Mouse (Mus musculus) lung, embryonic 15.5 days (tissue): ENCODE results near the gene Alox12b. TPM values are rescaled to one million over a fixed set of nuclear protein-coding genes. Genes with fewer than 3 reads are reported as not detected.

Experiments
- ATAC-seq: fragments of 200-750 bp; cut with Nextera tagmentation; 2 replicates; pipeline ENCODE4 v1.8.0; 2017; ENCODE audit warnings: moderate number of reproducible peaks, borderline replicate concordance; ENCODE audit not compliant: low FRiP score, low TSS enrichment; ENCODE audit errors: extremely low read depth
- H3K27ac ChIP-seq: fragments of 300-500 bp; sonication (generic); 2 replicates; pipeline ENCODE4 v1.5.1; 2015; ENCODE audit warnings: moderate library complexity, mild to moderate bottlenecking, inconsistent platforms
- H3K27me3 ChIP-seq: fragments of 300-500 bp; sonication (generic); 2 replicates; pipeline ENCODE4 v1.6.1; 2015; ENCODE audit warnings: inconsistent platforms
- H3K36me3 ChIP-seq: fragments of 300-500 bp; sonication (generic); 2 replicates; pipeline ENCODE4 v1.6.1; 2015; ENCODE audit warnings: inconsistent platforms
- H3K4me1 ChIP-seq: fragments of 300-500 bp; sonication (generic); 2 replicates; pipeline ENCODE4 v1.6.1; 2015; ENCODE audit warnings: inconsistent platforms
- H3K4me2 ChIP-seq: fragments of 300-500 bp; sonication (generic); 2 replicates; pipeline ENCODE4 v1.6.1; 2015; ENCODE audit warnings: inconsistent platforms, mild to moderate bottlenecking, moderate library complexity
- H3K4me3 ChIP-seq: fragments of 300-500 bp; sonication (generic); 2 replicates; pipeline ENCODE4 v1.5.1; 2015; ENCODE audit warnings: mild to moderate bottlenecking, inconsistent platforms
- H3K9ac ChIP-seq: fragments of 300-500 bp; sonication (generic); 2 replicates; pipeline ENCODE4 v1.6.1; 2015; ENCODE audit warnings: inconsistent platforms
- H3K9me3 ChIP-seq: fragments of 300-500 bp; sonication (generic); 2 replicates; pipeline ENCODE4 v1.6.1; 2016; ENCODE audit warnings: inconsistent platforms
- WGBS: fragments of 180-500 bp; shearing (Covaris S2); methylation state at CpG from one replicate; pipeline ENCODE4 v1.1.7; 2015; 5-methylcytosine and 5-hydroxymethylcytosine counted together
- polyA plus RNA-seq: library from polyadenylated mRNA; unstranded; fragments of >200 nt; fragmentation: Nextera tagmentation; extraction: Ambion mirVana; gene quantifications from 2 replicates; pipeline ENCODE4 v1.2.1, GENCODE M21; 2015

The Alox12b gene
- polyA plus RNA-seq, 1 experiment from 2014 or later: not detected

GRCm38 (mm10) chr11:69148451-69148960, 8.3 kb upstream of the Alox12b start:
- Histone ChIP-seq H3K27ac (no peak overlapping the region), H3K4me3 (no peak overlapping the region), H3K9ac (no peak overlapping the region), H3K4me1 (no peaks in the 10 kb centered on the region), H3K9me3 (no peaks in the 10 kb centered on the region), H3K27me3 (peaks cover 9% of the 10 kb centered on the region; the same call in 1 of the 2 replicates), H3K36me3 (no peaks in the 10 kb centered on the region), H3K4me2 (no peak overlapping the region)
- WGBS: 88% methylated on average over 5 of the region's 5 CpGs
- no peak for ATAC-seq

GRCm38 (mm10) chr11:69149728-69150127, 7.1 kb upstream of the Alox12b start:
- no peak overlapping the region for H3K4me3 ChIP-seq
- ATAC-seq: no peak
- H3K36me3 ChIP-seq: no peaks in the 10 kb centered on the region
- H3K27ac ChIP-seq: no peak overlapping the region
- H3K9ac ChIP-seq: peak overlapping the region; percentile 3; the same call in 1 of the 2 replicates
- no peak overlapping the region for H3K4me2 ChIP-seq
- H3K27me3 ChIP-seq: peaks cover 10% of the 10 kb centered on the region; the same call in 1 of the 2 replicates
- WGBS: 63% methylated on average over 6 of the region's 6 CpGs
- H3K4me1 ChIP-seq: no peaks in the 10 kb centered on the region
- no peaks in the 10 kb centered on the region for H3K9me3 ChIP-seq

GRCm38 (mm10) chr11:69150444-69150843, 6.3 kb upstream of the Alox12b start:
- no peak overlapping the region for H3K27ac ChIP-seq
- ATAC-seq: no peak
- H3K27me3 ChIP-seq: peaks cover 17% of the 10 kb centered on the region; the same call in 1 of the 2 replicates
- no peak overlapping the region for H3K9ac ChIP-seq
- peak overlapping the region; percentile 47 for H3K4me2 ChIP-seq
- H3K4me1 ChIP-seq: no peaks in the 10 kb centered on the region
- H3K4me3 ChIP-seq: peak overlapping the region; percentile 16; the same call in 1 of the 2 replicates
- no peaks in the 10 kb centered on the region for H3K36me3 ChIP-seq
- H3K9me3 ChIP-seq: no peaks in the 10 kb centered on the region
- WGBS: 7% methylated on average over 7 of the region's 7 CpGs

DNA sequence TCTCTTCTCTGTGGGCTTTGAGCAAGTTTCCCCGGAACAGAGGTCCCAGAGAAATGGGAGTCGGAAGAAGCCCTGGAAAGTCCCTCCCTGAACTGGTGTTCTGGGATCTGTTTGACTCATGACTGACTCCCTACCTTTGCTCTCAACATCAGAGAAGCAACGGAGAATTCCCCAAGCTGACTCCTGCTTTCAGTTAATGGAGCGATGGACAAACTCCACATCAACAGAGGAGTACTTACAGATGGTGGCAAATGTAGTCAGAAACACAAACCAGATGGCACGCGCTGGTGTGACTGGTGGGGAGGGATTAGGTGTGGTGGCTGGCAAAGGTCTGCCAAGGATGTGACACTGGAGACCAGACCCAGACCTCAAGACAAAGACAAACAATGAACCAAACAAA, 5.8 kb upstream of the Alox12b start:
- Histone ChIP-seq H3K4me3 (peak overlapping the region; percentile 16; the same call in 1 of the 2 replicates), H3K27me3 (peaks cover 20% of the 10 kb centered on the region; the same call in 1 of the 2 replicates), H3K27ac (no peak overlapping the region), H3K4me1 (no peaks in the 10 kb centered on the region), H3K4me2 (peak overlapping the region; percentile 47), H3K9me3 (no peaks in the 10 kb centered on the region), H3K36me3 (no peaks in the 10 kb centered on the region), H3K9ac (no peak overlapping the region)
- WGBS: 53% methylated on average over 6 of the region's 6 CpGs
- ATAC-seq: no peak

DNA sequence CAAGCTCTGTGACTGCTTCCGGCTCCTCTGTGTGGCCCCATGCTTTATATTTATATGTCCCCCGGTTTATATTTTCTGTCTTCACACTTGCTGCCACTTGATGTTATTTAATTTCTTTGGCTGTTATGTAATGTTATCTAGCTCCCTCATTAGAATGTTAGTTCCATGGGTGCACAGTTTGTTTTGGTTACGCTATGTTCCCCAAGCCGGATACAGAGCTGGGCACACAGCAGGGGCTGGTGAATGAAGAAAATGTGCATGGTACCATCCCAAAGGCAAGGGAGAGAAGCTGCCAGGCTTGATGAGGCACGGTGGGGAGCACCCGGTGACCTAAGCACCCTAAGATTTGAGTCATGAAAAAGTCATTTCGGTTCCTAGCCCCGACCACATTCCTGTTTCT, 3.0 kb upstream of the Alox12b start:
- Histone ChIP-seq H3K27me3 (peaks cover 47% of the 10 kb centered on the region), H3K4me2 (no peak overlapping the region), H3K36me3 (no peaks in the 10 kb centered on the region), H3K4me3 (no peak overlapping the region), H3K27ac (no peak overlapping the region), H3K9ac (no peak overlapping the region), H3K9me3 (no peaks in the 10 kb centered on the region), H3K4me1 (0 out of 2 replicates have a peak, but pooled peaks cover 5% of the 10 kb centered on the region)
- WGBS: 77% methylated on average over 8 of the region's 8 CpGs
- ATAC-seq: no peak

DNA sequence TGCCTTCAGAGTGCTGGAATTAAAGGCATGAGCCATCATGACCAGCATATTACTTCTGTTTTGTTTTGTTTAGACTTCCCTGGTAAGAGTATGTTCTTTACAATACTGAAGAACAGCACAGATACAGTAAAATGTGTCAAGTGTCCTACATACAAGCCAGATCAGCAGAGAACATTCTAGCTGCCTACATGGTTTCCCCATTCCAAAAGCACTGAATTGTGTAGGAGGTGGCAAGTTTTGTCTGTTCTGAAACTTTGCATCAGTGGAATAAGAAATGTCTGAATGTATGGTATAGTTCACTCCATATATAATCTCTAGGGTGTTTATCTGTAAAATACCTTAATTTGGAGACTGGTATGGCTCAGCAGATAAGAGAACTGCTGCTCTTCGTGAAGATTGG, 1.4 kb upstream of the Alox12b start:
- H3K9me3 ChIP-seq: no peaks in the 10 kb centered on the region
- H3K36me3 ChIP-seq: no peaks in the 10 kb centered on the region
- no peak overlapping the region for H3K4me2 ChIP-seq
- H3K4me1 ChIP-seq: 0 out of 2 replicates have a peak, but pooled peaks cover 5% of the 10 kb centered on the region
- no peak overlapping the region for H3K9ac ChIP-seq
- H3K4me3 ChIP-seq: no peak overlapping the region
- H3K27ac ChIP-seq: no peak overlapping the region
- peaks cover 49% of the 10 kb centered on the region for H3K27me3 ChIP-seq
- 33% methylated on average over 1 of the region's 1 CpGs for WGBS
- ATAC-seq: no peak

GRCm38 (mm10) chr11:69169313-69169712, 12.5 kb downstream of the Alox12b start:
- Histone ChIP-seq H3K9ac (no peak overlapping the region), H3K36me3 (no peaks in the 10 kb centered on the region), H3K27me3 (0 out of 2 replicates have a peak, but pooled peaks cover 2% of the 10 kb centered on the region), H3K4me3 (no peak overlapping the region), H3K4me2 (no peak overlapping the region), H3K4me1 (no peaks in the 10 kb centered on the region), H3K9me3 (no peaks in the 10 kb centered on the region), H3K27ac (no peak overlapping the region)
- WGBS: 74% methylated on average over 12 of the region's 12 CpGs
- no peak for ATAC-seq

- Histone ChIP-seq H3K36me3 (no peaks in the 10 kb centered on the region), H3K9me3 (no peaks in the 10 kb centered on the region), H3K27me3 (no peaks in the 10 kb centered on the region), H3K9ac (no peak overlapping the region), H3K4me1 (no peaks in the 10 kb centered on the region), H3K4me2 (no peak overlapping the region), H3K4me3 (no peak overlapping the region), H3K27ac (no peak overlapping the region)
- 0 out of 2 replicates have a peak, but pooled peaks have one; percentile 30 for ATAC-seq
- 23% methylated on average over 7 of the region's 7 CpGs for WGBS
Observed at GRCm38 (mm10) chr11:69171626-69172025, 14.8 kb downstream of the Alox12b start.

- Histone ChIP-seq H3K9me3 (no peaks in the 10 kb centered on the region), H3K4me2 (no peak overlapping the region), H3K9ac (no peak overlapping the region), H3K4me3 (no peak overlapping the region), H3K27me3 (no peaks in the 10 kb centered on the region), H3K27ac (no peak overlapping the region), H3K4me1 (no peaks in the 10 kb centered on the region), H3K36me3 (no peaks in the 10 kb centered on the region)
- 70% methylated on average over 2 of the region's 2 CpGs for WGBS
- no peak for ATAC-seq
Observed at GRCm38 (mm10) chr11:69172606-69173005, 15.8 kb downstream of the Alox12b start.

DNA sequence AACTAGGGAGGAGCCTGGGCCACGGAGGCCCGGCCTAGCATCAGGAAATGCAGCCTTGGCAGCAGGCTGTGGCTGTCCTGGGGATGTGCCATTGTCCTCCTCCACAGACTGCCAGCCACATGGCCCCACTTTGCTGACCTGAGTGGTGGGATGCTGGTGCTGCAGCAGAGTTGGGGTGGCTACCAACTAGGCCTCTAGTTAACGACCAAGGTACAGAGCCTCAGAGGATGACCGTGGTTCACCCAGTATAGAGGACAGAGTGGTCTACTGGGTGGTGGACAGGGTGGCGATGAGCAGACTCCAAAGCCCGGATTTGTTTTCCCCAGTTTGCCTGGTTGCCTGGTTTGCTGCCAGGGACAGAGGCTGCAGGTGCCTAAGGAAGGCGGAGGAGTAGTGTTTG, 17.9 kb downstream of the Alox12b start:
- Histone ChIP-seq H3K27ac (no peak overlapping the region), H3K9ac (no peak overlapping the region), H3K9me3 (no peaks in the 10 kb centered on the region), H3K4me3 (no peak overlapping the region), H3K4me1 (no peaks in the 10 kb centered on the region), H3K4me2 (no peak overlapping the region), H3K27me3 (no peaks in the 10 kb centered on the region), H3K36me3 (no peaks in the 10 kb centered on the region)
- WGBS: 85% methylated on average over 7 of the region's 7 CpGs
- ATAC-seq: no peak; the same call in 1 of the 2 replicates

DNA sequence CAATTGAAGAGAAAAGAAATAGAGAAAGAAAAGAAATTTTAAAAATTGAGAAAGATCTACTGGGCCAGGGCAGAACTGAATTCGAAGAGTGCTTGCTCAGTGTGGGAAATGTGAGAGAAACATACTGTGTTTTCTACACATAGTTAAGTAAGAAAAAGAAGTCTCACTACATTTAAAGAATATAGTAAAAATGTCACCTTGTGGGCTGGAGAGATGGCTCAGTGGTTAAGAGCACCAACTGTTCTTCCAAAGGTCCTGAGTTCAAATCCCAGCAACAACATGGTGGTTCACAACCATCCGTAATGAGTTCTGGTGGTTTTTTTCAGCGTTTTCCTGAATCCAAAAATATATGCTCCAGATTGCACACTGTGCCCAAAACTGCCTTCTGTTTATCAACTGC, 21.7 kb downstream of the Alox12b start:
- H3K4me3 ChIP-seq: no peak overlapping the region
- no peaks in the 10 kb centered on the region for H3K4me1 ChIP-seq
- no peaks in the 10 kb centered on the region for H3K36me3 ChIP-seq
- no peaks in the 10 kb centered on the region for H3K27me3 ChIP-seq
- no peak for ATAC-seq
- no peak overlapping the region for H3K9ac ChIP-seq
- no peak overlapping the region for H3K4me2 ChIP-seq
- 82% methylated on average over 3 of the region's 3 CpGs for WGBS
- H3K9me3 ChIP-seq: no peaks in the 10 kb centered on the region
- H3K27ac ChIP-seq: no peak overlapping the region

GRCm38 (mm10) chr11:69179512-69179911, 22.7 kb downstream of the Alox12b start:
- Histone ChIP-seq H3K9ac (no peak overlapping the region), H3K4me1 (no peaks in the 10 kb centered on the region), H3K4me3 (no peak overlapping the region), H3K27me3 (no peaks in the 10 kb centered on the region), H3K4me2 (no peak overlapping the region), H3K36me3 (no peaks in the 10 kb centered on the region), H3K9me3 (no peaks in the 10 kb centered on the region), H3K27ac (no peak overlapping the region)
- WGBS: 29% methylated on average over 3 of the region's 3 CpGs
- no peak for ATAC-seq

- no peaks in the 10 kb centered on the region for H3K9me3 ChIP-seq
- H3K27me3 ChIP-seq: no peaks in the 10 kb centered on the region
- H3K4me3 ChIP-seq: no peak overlapping the region
- H3K27ac ChIP-seq: no peak overlapping the region
- no peak overlapping the region for H3K4me2 ChIP-seq
- no peak overlapping the region for H3K9ac ChIP-seq
- H3K4me1 ChIP-seq: no peaks in the 10 kb centered on the region
- WGBS: 67% methylated on average over 4 of the region's 4 CpGs
- no peaks in the 10 kb centered on the region for H3K36me3 ChIP-seq
- ATAC-seq: no peak
Observed at GRCm38 (mm10) chr11:69180120-69180519, 23.3 kb downstream of the Alox12b start.
